Mouse (Mus musculus) gastrocnemius, postnatal 36 days (tissue): ENCODE measurements around the gene Ddx27. TPM values are rescaled to one million over a fixed set of nuclear protein-coding genes. Genes with fewer than 3 reads are reported as not detected.
"Not testable (repeated sequence)": the region's sequence is repeated elsewhere in the genome, so short reads cannot be mapped to it uniquely, and the experiment has no call there.

Experiments
- DNase-seq, 2 experiments: peaks; one replicate each; pipeline ENCODE4 v3.0.0; 2022
- intact Hi-C: fragments of 180-260 bp; cut with DNase I; formaldehyde crosslinking; loops from one replicate; pipeline ENCODE4 v1.15.1; 2025
- long read RNA-seq, 2 experiments: library from polyadenylated mRNA; stranded (forward); transcript quantifications; one replicate each; pipeline ENCODE4 v2.0.0; 2021
- total RNA-seq, 2 experiments: library from RNA; stranded (reverse); gene quantifications; 2 replicates each; pipeline ENCODE4 v1.2.3; 2021

The Ddx27 gene
- total RNA-seq, result 1 to 10 TPM; 6.1 to 8.3 TPM
- long read RNA-seq, experiment 1, partial matches to known transcripts, result 1 of 6 reads
- long read RNA-seq, experiment 1, other reads (novel, unspliced or antisense), result 3 of 6 reads
- long read RNA-seq, experiment 2, transcript Ddx27-201 (21 exons, 2,714 nt), result major isoform, 7 of 10 reads
- long read RNA-seq, experiment 2, partial matches to known transcripts, result 1 of 10 reads
- long read RNA-seq, experiment 2, other reads (novel, unspliced or antisense), result 2 of 10 reads

- intact Hi-C loops, result loop anchor here (2.0 kb wide), 1 partner anchor 18 kb away; the partner anchor contains the start of gene Stau1
- peak; percentile 88 for DNase-seq
Observed at GRCm38 (mm10) chr2:167014702-167015381, at the start of gene Ddx27. Gene Ddx27 (plus strand): TSS chr2:167015193.

- DNase-seq, result no peak
- intact Hi-C loops, result no loop called here
Observed at GRCm38 (mm10) chr2:166973153-166973552, 41.8 kb upstream of the Ddx27 start.

- intact Hi-C loops, result no loop called here
- DNase-seq, result no peak
Observed at GRCm38 (mm10) chr2:166974177-166974872, 40.7 kb upstream of the Ddx27 start.

- DNase-seq, result no peak
- intact Hi-C loops, result no loop called here
Observed at GRCm38 (mm10) chr2:166976356-166976755, 38.6 kb upstream of the Ddx27 start.

DNA sequence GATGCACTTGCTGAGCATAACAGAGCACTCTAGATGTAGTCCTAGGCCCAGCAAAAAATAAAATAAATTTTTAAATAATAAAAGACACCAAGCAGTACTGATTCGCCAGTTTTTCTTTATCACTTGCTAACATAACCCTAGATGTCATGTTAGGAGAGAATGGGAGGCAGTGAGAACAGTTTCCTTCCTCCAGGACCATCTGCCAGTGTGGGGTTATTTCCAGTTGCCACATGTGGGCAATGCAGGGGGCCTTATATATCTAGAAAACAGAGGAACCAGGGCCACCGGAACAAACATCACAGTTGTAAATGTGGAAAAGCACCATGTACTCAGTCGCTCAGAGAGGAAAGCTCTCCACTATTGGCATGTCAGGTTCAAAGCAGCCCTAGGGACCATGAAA lies 37.5 kb upstream of the Ddx27 start:
- intact Hi-C loops, result no loop called here
- DNase-seq, result no peak

GRCm38 (mm10) chr2:166980161-166980560 lies 34.8 kb upstream of the Ddx27 start:
- intact Hi-C loops, result no loop called here
- DNase-seq, result no peak

- DNase-seq, result no peak
- intact Hi-C loops, result no loop called here
Observed at GRCm38 (mm10) chr2:166983351-166983894, 31.6 kb upstream of the Ddx27 start.

DNA sequence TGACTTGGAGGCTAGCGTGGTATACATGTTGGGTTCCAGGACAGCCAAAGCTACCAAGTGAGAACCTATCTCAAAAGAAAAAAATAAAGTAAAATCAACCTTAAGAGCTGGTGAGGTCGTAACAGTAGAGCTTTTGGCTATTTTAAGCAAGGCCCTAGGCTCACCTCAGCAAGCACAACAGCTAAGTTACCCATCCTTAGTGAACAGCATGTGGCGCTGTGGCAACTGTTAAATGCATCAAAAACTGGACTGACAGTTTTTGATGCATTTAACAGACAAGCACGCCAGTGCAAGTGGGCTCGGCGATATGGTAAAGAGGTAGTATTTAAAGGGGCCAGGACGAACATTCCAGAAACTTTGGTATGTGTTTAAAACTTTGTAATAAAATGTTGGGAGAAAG lies 24.1 kb upstream of the Ddx27 start:
- no peak for DNase-seq
- intact Hi-C loops, result no loop called here

GRCm38 (mm10) chr2:166991945-166992344 lies 23.0 kb upstream of the Ddx27 start:
- DNase-seq, result no peak
- intact Hi-C loops, result no loop called here

GRCm38 (mm10) chr2:166995021-166995795 lies 19.8 kb upstream of the Ddx27 start:
- intact Hi-C loops, result no loop called here
- DNase-seq, result peak in 1 of 2 experiments; percentile 21

DNA sequence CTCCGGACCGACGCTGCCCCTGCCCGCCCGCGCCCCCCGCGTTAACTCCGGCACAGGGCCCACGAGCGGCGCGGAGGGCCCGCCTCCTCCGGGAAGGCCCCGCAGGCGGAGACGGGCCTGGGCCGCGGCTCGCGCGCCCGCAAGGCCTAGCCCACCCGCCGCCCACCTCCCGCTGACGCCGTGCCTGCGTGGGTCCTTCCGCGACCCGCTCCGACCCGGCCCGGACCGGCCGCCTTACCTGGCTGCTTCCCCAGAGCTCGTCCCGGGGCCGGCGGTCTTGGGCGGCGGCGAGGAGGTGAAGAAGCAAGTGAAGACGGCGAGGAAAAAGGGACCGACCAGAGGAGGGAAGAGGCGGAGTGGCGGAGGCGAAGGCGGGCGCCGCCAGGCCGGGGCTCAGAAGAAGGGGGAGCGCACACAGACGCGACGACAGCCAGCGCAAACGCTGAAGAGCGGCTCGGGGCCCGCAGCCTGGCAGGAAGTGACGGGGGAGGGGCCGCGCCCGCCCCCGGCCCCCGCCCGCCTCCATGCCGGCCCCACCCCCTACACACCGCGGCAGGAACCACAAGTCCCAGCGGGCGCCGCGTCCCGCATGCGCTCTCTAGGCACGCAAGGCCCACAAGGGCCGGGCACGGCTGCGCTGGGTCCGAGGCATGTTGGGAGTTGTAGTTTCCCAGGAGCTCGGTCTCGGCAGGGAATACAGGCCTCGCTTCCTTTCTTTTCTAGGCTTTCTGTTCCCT lies 19.0 kb upstream of the Ddx27 start, which contains the start of gene Stau1:
TSS of gene Stau1 (minus strand) at position 504 of the 737 bp plus-strand sequence.
- peak; percentile 88 to 95 for DNase-seq
- intact Hi-C loops, result loop anchor here (2.0 kb wide), 1 partner anchor 19 kb away; the partner anchor contains the start of gene Ddx27

DNA sequence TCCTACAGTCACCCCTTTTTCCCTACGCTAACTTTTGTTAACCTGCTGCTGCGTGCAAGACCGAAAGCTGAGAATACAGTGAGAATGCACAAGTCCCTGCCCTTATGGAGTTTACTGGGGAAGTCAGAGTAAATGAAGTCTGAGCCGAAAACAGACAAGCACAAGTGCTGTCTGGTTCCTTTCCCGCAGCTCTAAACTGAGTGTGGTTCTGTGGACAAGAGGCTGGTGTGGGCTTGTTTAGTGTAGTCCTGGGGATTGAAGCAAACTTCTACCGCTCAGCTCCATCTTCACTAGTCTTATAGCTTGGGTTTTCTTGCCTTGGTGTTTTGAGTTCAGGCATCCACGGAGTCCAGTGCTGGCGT lies 18.5 kb upstream of the Ddx27 start:
- DNase-seq, result no peak
- intact Hi-C loops, result loop anchor here (2.0 kb wide), 1 partner anchor 18 kb away; the partner anchor contains the start of gene Ddx27

DNA sequence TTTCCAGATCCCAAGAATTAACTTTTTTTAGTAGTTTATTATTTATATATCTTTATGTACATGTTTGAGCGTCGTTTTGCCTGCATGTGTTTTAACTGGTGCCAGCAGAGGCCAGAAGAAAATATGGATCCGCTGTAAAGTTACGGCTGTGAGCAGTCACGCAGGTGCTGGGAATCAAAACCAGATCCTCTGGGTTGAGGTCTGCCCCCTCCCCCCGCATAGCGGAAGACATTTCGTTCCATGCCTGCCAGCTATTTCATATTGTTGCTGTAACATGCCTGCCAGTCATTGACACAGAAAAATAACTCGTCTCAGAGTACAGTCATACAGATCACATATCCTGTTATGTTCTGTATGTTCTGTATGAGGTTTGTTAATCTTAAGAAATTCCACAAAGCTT lies 13.5 kb upstream of the Ddx27 start:
- DNase-seq, result no peak
- intact Hi-C loops, result no loop called here

- DNase-seq, result peak in 1 of 2 experiments; percentile 12
- intact Hi-C loops, result no loop called here
Observed at GRCm38 (mm10) chr2:167004099-167004854, 10.7 kb upstream of the Ddx27 start.

DNA sequence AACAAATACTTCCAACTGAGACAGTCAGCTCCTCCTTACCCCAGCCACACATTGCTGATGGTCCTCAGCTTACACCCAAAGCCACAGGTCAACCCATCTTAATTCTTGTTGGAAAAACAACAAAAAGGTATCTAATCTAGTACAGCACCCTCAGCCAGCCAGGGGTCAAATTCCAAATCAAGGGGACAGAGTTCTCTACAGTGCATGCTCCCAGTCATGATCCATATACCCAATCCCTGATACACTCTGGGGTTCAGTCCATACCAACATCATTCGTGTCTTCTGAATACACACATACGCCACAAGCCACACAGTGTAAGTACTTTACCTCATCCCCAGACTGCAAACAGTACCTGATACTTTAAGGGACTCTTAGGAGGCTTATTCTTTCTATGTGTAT lies 8.6 kb upstream of the Ddx27 start:
- DNase-seq, result no peak
- intact Hi-C loops, result no loop called here

DNA sequence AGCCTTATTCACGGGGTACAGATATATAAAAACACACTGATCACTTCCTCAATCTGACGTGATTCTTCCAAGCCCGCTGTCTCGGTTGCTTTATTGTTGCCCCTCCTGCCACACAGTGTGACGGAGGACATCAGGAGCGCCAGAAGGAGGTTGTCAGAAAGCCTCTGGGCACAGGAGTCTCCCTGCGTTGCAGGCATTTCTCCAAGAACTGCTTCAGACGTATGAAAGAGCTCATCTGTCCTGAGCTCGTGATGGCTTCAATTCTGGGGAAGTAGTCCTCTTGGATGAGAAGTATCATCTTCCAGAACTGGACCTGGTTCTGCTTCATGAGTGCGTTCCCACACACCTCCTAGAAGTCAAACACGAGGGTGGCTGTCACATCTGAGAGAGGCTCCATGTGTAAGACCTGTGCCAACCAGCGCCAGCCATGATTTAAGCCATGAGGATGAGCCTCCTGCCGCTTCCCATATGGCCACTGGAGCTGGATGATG lies 7.9 kb upstream of the Ddx27 start:
- intact Hi-C loops, result no loop called here
- DNase-seq, result no peak

DNA sequence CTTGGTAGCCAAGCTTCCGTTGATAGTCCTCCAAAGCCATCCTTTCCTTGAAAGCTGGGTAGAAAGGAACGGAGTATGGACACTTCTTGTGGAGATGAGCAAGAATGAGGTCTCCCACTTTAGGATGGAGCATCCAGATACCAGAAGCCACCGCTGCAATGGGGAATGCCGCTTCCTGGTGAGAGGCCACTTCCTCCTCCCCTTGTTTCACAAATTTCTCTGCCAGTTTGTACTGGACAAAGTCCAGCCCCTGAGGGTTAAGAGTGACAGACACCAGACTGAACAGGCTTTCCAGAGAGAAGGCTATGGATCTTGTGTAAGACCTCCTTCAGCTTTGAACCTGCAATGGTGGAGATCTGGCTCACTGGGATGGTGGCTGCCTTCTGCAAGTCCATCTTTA lies 7.4 kb upstream of the Ddx27 start:
- intact Hi-C loops, DNase-seq: not testable (repeated sequence)

DNA sequence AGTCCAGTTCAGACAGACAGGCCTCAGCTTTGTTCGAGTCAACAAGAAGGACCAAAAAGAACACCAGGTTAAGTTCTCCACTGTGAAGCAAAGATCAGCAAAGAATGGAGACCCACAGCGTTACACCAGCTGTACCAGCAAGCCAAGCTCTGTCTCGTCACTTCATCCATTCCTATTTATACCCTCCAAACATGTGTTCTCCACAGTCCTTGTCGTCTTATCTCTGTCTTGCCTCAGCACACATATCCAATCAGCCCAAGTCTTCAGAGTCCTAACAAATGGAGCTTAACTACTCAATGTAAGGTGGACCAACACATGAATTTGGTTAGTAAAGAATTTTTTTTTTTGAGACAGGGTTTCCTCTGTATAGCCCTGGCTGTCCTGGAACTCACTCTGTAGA lies 5.5 kb upstream of the Ddx27 start:
- intact Hi-C loops, result no loop called here
- DNase-seq, result no peak

DNA sequence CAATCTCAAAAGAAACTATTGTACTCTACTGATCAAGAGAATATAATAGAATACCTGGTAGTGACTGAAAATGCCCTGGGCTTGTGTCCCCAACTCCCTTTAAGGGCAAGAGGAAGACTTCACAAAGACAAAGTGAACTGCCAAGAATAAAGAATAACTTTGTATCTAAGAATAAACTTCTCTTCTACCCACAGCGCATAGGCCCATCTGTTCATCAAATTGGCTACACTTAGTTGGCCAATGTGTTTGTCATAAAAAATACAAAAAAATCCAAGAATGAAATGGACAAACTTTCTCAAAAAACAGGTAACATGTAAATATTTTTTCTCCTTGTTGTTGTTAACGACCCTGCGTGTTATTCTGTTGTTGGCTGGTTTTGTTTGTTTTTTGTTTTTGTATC lies 4.4 kb upstream of the Ddx27 start:
- intact Hi-C loops, result no loop called here
- no peak for DNase-seq
